Mouse (Mus musculus) small intestine, adult 10 weeks (tissue): Measurements from ENCODE around the gene Mzf1. TPM values are rescaled to one million over a fixed set of nuclear protein-coding genes. Genes with fewer than 3 reads are reported as not detected.

Source experiments
- polyA plus RNA-seq: library from polyadenylated mRNA; stranded (reverse); fragments of 350-450 nt; fragmentation: Illumina TruSeq; extraction: RNeasy Lipid Tissue Mini Kit (QIAGEN cat#74804); gene quantifications from one replicate; pipeline ENCODE4 v1.2.3, GENCODE M21; 2014; ENCODE audit warnings: low replicate concordance

The Mzf1 gene
- polyA plus RNA-seq: 0.15 TPM

GRCm38 (mm10) chr7:13054287-13055010, at the start of gene Mzf1:
Gene Mzf1, minus strand, starts transcription at chr7:13054764.

GRCm38 (mm10) chr7:13095073-13095472, 40.5 kb upstream of the Mzf1 start, which contains the start of gene Vmn1r85:
Gene Vmn1r85, minus strand, starts transcription at chr7:13095173.

DNA sequence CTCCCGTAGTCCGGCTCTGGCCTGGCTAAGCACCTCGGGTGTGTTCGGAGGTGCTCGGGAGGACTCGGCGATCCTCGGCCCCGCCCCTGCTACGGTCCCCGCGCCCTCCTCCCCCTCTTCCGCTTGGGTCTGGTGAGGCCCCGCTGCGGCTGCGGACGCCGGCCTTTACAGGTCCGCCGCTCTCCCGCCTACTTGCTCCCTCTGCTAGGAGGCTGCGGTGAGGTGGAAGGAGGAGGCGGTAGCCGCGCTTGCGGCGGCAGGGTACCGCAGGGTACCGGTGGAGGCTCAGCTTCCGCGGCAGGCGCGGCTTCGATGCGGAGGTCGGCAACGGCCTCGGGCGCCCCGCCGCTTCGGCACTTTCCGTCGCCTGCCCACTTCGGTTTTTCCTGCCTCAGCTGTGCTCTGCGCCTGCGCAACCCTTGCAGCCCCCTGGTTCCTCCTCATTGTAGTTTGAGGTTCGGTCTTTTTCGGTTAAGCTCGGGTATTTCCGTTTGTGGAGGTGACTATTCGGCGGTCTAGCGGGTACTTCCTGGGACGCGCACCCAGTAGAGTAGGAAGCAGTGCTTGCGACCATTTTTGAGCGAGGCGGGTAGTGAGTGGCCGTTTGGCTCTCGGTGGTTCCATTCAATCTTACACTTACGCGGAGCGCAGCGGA, 16.5 kb downstream of the Mzf1 start, which contains the start of gene Ube2m:
Gene Ube2m (minus strand): TSS at position 375 of the 655 bp plus-strand sequence.

DNA sequence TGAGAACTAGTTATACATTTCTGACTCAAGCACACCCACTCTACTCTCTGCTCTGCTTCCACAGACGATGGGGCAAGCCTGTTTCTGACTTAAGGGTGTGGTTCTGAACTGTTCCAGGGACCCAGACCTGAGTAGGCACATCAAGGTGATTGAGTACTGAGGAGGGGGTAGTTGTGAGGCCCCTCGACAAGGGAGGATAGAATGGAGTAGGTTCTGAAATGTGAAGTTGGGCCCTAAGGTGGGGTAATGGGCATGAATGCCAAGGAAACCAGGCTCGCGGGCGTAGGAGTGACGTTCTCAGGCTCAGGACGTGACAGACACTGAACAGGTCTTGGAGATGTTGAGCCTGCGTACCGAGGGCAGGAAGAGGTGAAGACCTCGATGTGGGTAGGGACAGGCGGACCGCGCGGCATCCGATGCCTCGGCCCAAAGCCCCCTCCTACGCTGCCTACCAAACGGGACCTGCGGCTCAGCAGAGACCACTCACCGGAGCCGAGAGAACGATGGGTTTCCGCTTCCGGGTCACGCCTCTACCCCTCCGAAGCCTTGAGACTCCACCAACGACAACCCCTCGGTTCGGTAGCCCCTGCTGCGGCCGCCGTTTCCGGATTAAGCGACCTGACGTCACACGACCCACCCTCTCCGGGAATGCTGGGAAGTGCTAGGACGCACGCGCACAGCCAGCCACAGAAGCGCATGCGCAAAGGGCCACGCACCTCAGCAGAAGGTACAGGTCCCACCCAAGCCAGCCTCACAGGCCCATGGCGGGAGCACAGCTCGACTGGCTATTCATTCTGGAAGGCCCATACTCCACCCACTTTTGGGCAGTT, 20.2 kb downstream of the Mzf1 start, which contains the start of gene Chmp2a:
Gene Chmp2a (minus strand): TSS at position 660 of the 830 bp plus-strand sequence.

GRCm38 (mm10) chr7:13010005-13010908, 44.3 kb downstream of the Mzf1 start, which contains the start of gene Zbtb45:
Gene Zbtb45, minus strand, starts transcription at chr7:13010034.

GRCm38 (mm10) chr7:12998851-12999250, 55.7 kb downstream of the Mzf1 start, which contains the start of gene Trim28:
Gene Trim28, plus strand, starts transcription at chr7:12999114.

GRCm38 (mm10) chr7:12998053-12998452, 56.5 kb downstream of the Mzf1 start, which contains the start of gene Slc27a5:
Gene Slc27a5, minus strand, starts transcription at chr7:12998192.

Other genes starting within 250 kb of the Mzf1 start
- gene Zfp329, start 235.9 kb downstream of the Mzf1 start, polyA plus RNA-seq: 21.9 TPM
- gene Zfp110, start 220.0 kb downstream of the Mzf1 start, polyA plus RNA-seq: 32.1 TPM
- gene Zfp128, start 173.6 kb downstream of the Mzf1 start, polyA plus RNA-seq: 1.6 TPM
- gene Zscan22, start 156.9 kb downstream of the Mzf1 start, polyA plus RNA-seq: 3.0 TPM
- 9.4 TPM for gene Rps5, start 132.5 kb downstream of the Mzf1 start, polyA plus RNA-seq
- not detected for gene Rnf225, start 127.3 kb downstream of the Mzf1 start, polyA plus RNA-seq
- 1.1 TPM for gene Zfp324, start 88.9 kb downstream of the Mzf1 start, polyA plus RNA-seq
- gene Zfp446, start 76.9 kb downstream of the Mzf1 start, polyA plus RNA-seq: 1.6 TPM
- gene Slc27a5, start 56.6 kb downstream of the Mzf1 start, polyA plus RNA-seq: not detected
- gene Trim28, start 55.6 kb downstream of the Mzf1 start, polyA plus RNA-seq: 7.0 TPM
- gene Zbtb45, start 44.7 kb downstream of the Mzf1 start, polyA plus RNA-seq: 0.19 TPM
- gene Chmp2a, start 20.0 kb downstream of the Mzf1 start, polyA plus RNA-seq: 78.8 TPM
- 50.0 TPM for gene Ube2m, start 16.5 kb downstream of the Mzf1 start, polyA plus RNA-seq
- not detected for gene Vmn1r85, start 40.4 kb upstream of the Mzf1 start, polyA plus RNA-seq
- gene Vmn1r86, start 65.2 kb upstream of the Mzf1 start, polyA plus RNA-seq: not detected
- gene Vmn1r87, start 85.4 kb upstream of the Mzf1 start, polyA plus RNA-seq: not detected
- gene Vmn1r88, start 104.8 kb upstream of the Mzf1 start, polyA plus RNA-seq: 0.04 TPM
- not detected for gene Vmn1r89, start 158.3 kb upstream of the Mzf1 start, polyA plus RNA-seq
- 8.7 TPM for gene Lig1, start 222.5 kb upstream of the Mzf1 start, polyA plus RNA-seq
- gene Zswim9, start 224.0 kb upstream of the Mzf1 start, polyA plus RNA-seq: 3.0 TPM